Mouse (Mus musculus): ENCODE results near the gene Setd2. TPM values are rescaled to one million over a fixed set of nuclear protein-coding genes. Genes with fewer than 3 reads are reported as not detected.

The Setd2 gene
- total RNA-seq, 1 experiment, result 78.9 TPM

DNA sequence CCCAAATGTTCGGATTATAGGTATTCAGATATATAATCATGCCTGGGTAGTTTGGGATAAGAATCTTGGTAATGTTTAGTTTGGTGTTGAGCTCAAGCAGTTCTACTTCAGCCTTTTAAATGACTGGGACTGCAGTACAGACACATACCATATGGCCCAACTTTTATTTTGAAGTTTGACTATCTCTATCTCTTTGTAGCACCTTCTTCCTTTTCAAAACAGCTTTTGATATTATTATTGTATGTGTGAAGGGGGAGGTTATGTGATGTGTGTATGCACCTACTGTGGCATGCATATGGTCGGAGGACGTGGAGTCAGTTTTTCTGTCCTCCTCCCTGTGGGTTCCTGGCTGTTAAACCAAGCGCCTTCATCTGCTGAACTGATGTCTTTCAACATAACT, 9.6 kb downstream of the Setd2 start:
- TF ChIP-seq ZC3H11A (IDR thresholded peaks at IDR 0.05; ENCODE audit: borderline replicate concordance, low read depth, low read length) (no peak), ZNF384 (IDR thresholded peaks at IDR 0.05; ENCODE audit: low read depth, low read length) (no peak)
- DNase-seq (ENCODE audit: low read depth, low spot score), result no peak
- Histone ChIP-seq H3K36me3 (ENCODE audit: control insufficient read depth, insufficient read depth, low read length, poor library complexity, severe bottlenecking) (no peaks in the 10 kb centered on the region; the same call in 1 of the 2 replicates), H3K9ac (ENCODE audit: insufficient read depth, low read depth, low read length, poor library complexity, severe bottlenecking) (no peak overlapping the region), H3K27ac (ENCODE audit: insufficient read depth, low read depth, low read length, poor library complexity, severe bottlenecking) (no peak overlapping the region), H3K4me1 (ENCODE audit: control insufficient read depth in 2 of 2, insufficient read depth in 2 of 2, low read length in 2 of 2, poor library complexity in 1 of 2) (peaks cover 0 to 2% of the 10 kb centered on the region in 2 experiments; a peak in 1 of 4 replicates), H3K4me3 (ENCODE audit: insufficient read depth in 1 of 2, low read depth in 1 of 2, low read length in 2 of 2, poor library complexity in 1 of 2, severe bottlenecking in 1 of 2) (no peak overlapping the region), H3K9me3 (ENCODE audit: control insufficient read depth, insufficient read depth, low read depth, low read length) (no peaks in the 10 kb centered on the region)
- in situ Hi-C loops (cut with MboI; ENCODE audit: low sequenced_read_pairs in 2 of 2, unreplicated experiment in 2 of 2), result no loop called here

DNA sequence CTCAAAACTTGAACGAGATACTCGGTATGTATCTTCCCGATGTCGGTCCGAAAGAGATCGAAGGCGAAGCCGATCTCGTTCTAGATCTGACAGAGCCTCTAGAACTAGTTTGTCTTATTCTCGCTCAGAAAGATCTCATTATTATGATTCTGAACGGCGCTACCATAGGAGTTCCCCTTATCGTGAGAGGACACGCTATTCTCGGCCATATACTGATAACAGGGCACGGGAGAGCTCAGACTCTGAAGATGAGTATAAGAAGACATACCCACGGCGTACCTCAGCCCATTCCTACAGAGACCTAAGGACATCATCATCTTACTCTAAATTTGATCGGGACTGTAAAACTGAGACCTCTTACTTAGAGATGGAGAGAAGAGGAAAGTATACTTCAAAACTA, 15.9 kb downstream of the Setd2 start:
- no peak for DNase-seq (ENCODE audit: low read depth, low spot score)
- Histone ChIP-seq H3K4me1 (ENCODE audit: control insufficient read depth in 2 of 2, insufficient read depth in 2 of 2, low read length in 2 of 2, poor library complexity in 1 of 2) (peaks cover 0 to 2% of the 10 kb centered on the region in 2 experiments; a peak in 1 of 4 replicates), H3K9ac (ENCODE audit: insufficient read depth, low read depth, low read length, poor library complexity, severe bottlenecking) (no peak overlapping the region), H3K4me3 (ENCODE audit: insufficient read depth in 1 of 2, low read depth in 1 of 2, low read length in 2 of 2, poor library complexity in 1 of 2, severe bottlenecking in 1 of 2) (no peak overlapping the region), H3K27ac (ENCODE audit: insufficient read depth, low read depth, low read length, poor library complexity, severe bottlenecking) (no peak overlapping the region), H3K9me3 (ENCODE audit: control insufficient read depth, insufficient read depth, low read depth, low read length) (no peaks in the 10 kb centered on the region), H3K36me3 (ENCODE audit: control insufficient read depth, insufficient read depth, low read length, poor library complexity, severe bottlenecking) (peaks cover 19% of the 10 kb centered on the region)
- in situ Hi-C loops (cut with MboI; ENCODE audit: low sequenced_read_pairs in 2 of 2, unreplicated experiment in 2 of 2), result no loop called here
- TF ChIP-seq ZC3H11A (IDR thresholded peaks at IDR 0.05; ENCODE audit: borderline replicate concordance, low read depth, low read length) (no peak), CHD2 (IDR thresholded peaks at IDR 0.05; ENCODE audit: low read depth, low read length) (no peak), HCFC1 (IDR thresholded peaks at IDR 0.05; ENCODE audit: borderline replicate concordance, insufficient read depth, low read length) (no peak), ZNF384 (IDR thresholded peaks at IDR 0.05; ENCODE audit: low read depth, low read length) (no peak), MAFK (IDR thresholded peaks at IDR 0.05; ENCODE audit: insufficient read depth, low read depth, low read length) (no peak)

DNA sequence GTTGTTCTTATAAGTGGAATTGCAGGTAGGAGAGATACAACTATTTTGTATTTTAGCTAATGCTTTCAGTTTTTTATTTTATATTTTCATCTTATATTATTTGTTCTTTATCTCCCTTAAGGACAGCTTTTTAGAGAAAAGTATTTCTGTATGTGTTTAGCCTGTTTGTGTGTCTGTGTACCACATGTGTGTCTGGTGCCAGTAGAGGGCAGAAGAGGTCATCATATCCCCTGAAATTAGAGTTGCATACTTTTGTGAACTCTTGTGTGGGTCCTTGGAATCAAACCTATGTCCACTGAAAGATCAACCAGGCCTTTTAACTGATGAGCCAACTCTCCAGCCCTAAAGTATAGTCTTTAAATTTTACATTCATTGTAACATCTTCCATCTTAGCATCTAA, 35.9 kb downstream of the Setd2 start:
- H3K27ac ChIP-seq (ENCODE audit: insufficient read depth, low read depth, low read length, poor library complexity, severe bottlenecking), result no peak overlapping the region
- TF ChIP-seq CHD2 (IDR thresholded peaks at IDR 0.05; ENCODE audit: low read depth, low read length) (no peak), MAFK (IDR thresholded peaks at IDR 0.05; ENCODE audit: insufficient read depth, low read depth, low read length) (no peak), HCFC1 (IDR thresholded peaks at IDR 0.05; ENCODE audit: borderline replicate concordance, insufficient read depth, low read length) (no peak), ZNF384 (IDR thresholded peaks at IDR 0.05; ENCODE audit: low read depth, low read length) (no peak), ZC3H11A (IDR thresholded peaks at IDR 0.05; ENCODE audit: borderline replicate concordance, low read depth, low read length) (no peak)
- peaks cover 8% of the 10 kb centered on the region for H3K36me3 ChIP-seq (ENCODE audit: control insufficient read depth, insufficient read depth, low read length, poor library complexity, severe bottlenecking)
- H3K4me1 ChIP-seq (ENCODE audit: control insufficient read depth in 2 of 2, insufficient read depth in 2 of 2, low read length in 2 of 2, poor library complexity in 1 of 2), result no peaks in the 10 kb centered on the region
- DNase-seq (ENCODE audit: low read depth, low spot score), result no peak
- no peak overlapping the region for H3K4me3 ChIP-seq (ENCODE audit: insufficient read depth in 1 of 2, low read depth in 1 of 2, low read length in 2 of 2, poor library complexity in 1 of 2, severe bottlenecking in 1 of 2)
- in situ Hi-C loops (cut with MboI; ENCODE audit: low sequenced_read_pairs in 2 of 2, unreplicated experiment in 2 of 2), result no loop called here
- H3K9me3 ChIP-seq (ENCODE audit: control insufficient read depth, insufficient read depth, low read depth, low read length), result no peaks in the 10 kb centered on the region
- no peak overlapping the region for H3K9ac ChIP-seq (ENCODE audit: insufficient read depth, low read depth, low read length, poor library complexity, severe bottlenecking)

DNA sequence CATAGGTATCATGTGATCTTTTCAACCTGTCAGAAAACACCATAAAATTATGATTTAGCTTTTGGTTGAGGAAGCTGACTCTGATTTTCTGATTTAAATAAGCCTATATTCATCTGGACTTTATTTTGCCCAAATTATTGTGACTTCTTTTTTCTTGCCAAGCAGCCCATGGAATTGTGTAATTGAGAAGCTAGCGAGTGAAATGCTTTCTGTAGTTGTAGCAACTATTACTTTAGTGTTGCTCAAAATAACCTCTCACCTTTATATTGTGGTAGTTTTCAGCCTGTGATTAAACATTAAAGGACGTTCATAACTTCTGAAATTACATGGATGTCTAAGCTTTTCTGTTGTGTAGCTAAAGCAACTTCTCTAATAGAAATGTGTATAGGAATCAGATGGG, 49.8 kb downstream of the Setd2 start:
- Histone ChIP-seq H3K4me3 (ENCODE audit: insufficient read depth in 1 of 2, low read depth in 1 of 2, low read length in 2 of 2, poor library complexity in 1 of 2, severe bottlenecking in 1 of 2) (no peak overlapping the region), H3K27ac (ENCODE audit: insufficient read depth, low read depth, low read length, poor library complexity, severe bottlenecking) (no peak overlapping the region), H3K4me1 (ENCODE audit: control insufficient read depth in 2 of 2, insufficient read depth in 2 of 2, low read length in 2 of 2, poor library complexity in 1 of 2) (no peaks in the 10 kb centered on the region), H3K9me3 (ENCODE audit: control insufficient read depth, insufficient read depth, low read depth, low read length) (no peaks in the 10 kb centered on the region), H3K36me3 (ENCODE audit: control insufficient read depth, insufficient read depth, low read length, poor library complexity, severe bottlenecking) (peaks cover 2% of the 10 kb centered on the region), H3K9ac (ENCODE audit: insufficient read depth, low read depth, low read length, poor library complexity, severe bottlenecking) (no peak overlapping the region)
- DNase-seq (ENCODE audit: low read depth, low spot score), result no peak
- TF ChIP-seq ZC3H11A (IDR thresholded peaks at IDR 0.05; ENCODE audit: borderline replicate concordance, low read depth, low read length) (no peak), ZNF384 (IDR thresholded peaks at IDR 0.05; ENCODE audit: low read depth, low read length) (no peak), CHD2 (IDR thresholded peaks at IDR 0.05; ENCODE audit: low read depth, low read length) (no peak), HCFC1 (IDR thresholded peaks at IDR 0.05; ENCODE audit: borderline replicate concordance, insufficient read depth, low read length) (no peak), MAFK (IDR thresholded peaks at IDR 0.05; ENCODE audit: insufficient read depth, low read depth, low read length) (no peak)
- in situ Hi-C loops (cut with MboI; ENCODE audit: low sequenced_read_pairs in 2 of 2, unreplicated experiment in 2 of 2), result no loop called here

DNA sequence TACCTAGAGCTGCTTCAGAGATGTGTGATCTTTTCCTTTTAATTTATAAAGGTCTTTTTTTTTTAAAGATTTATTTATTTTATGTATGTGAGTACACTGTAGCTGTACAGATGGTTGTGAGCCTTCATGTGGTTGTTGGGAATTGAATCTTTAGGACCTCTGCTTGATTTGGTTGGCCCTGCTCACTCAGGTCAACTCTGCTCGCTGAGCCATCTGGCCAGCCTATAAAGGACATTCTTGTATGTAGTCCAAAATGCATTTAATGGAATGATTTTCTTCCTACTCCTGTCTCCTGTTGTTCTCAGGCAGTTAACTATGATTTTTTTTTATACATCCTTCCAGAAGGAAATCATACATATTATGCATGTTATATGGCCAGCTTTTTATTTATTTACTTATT, 51.1 kb downstream of the Setd2 start:
- TF ChIP-seq CHD2 (IDR thresholded peaks at IDR 0.05; ENCODE audit: low read depth, low read length) (no peak), MAFK (IDR thresholded peaks at IDR 0.05; ENCODE audit: insufficient read depth, low read depth, low read length) (no peak), ZNF384 (IDR thresholded peaks at IDR 0.05; ENCODE audit: low read depth, low read length) (no peak), ZC3H11A (IDR thresholded peaks at IDR 0.05; ENCODE audit: borderline replicate concordance, low read depth, low read length) (no peak), HCFC1 (IDR thresholded peaks at IDR 0.05; ENCODE audit: borderline replicate concordance, insufficient read depth, low read length) (no peak)
- no peak overlapping the region for H3K27ac ChIP-seq (ENCODE audit: insufficient read depth, low read depth, low read length, poor library complexity, severe bottlenecking)
- in situ Hi-C loops (cut with MboI; ENCODE audit: low sequenced_read_pairs in 2 of 2, unreplicated experiment in 2 of 2), result no loop called here
- DNase-seq (ENCODE audit: low read depth, low spot score), result no peak
- H3K4me1 ChIP-seq (ENCODE audit: control insufficient read depth in 2 of 2, insufficient read depth in 2 of 2, low read length in 2 of 2, poor library complexity in 1 of 2), result no peaks in the 10 kb centered on the region
- no peak overlapping the region for H3K9ac ChIP-seq (ENCODE audit: insufficient read depth, low read depth, low read length, poor library complexity, severe bottlenecking)
- H3K4me3 ChIP-seq (ENCODE audit: insufficient read depth in 1 of 2, low read depth in 1 of 2, low read length in 2 of 2, poor library complexity in 1 of 2, severe bottlenecking in 1 of 2), result no peak overlapping the region
- peaks cover 2% of the 10 kb centered on the region for H3K36me3 ChIP-seq (ENCODE audit: control insufficient read depth, insufficient read depth, low read length, poor library complexity, severe bottlenecking)
- H3K9me3 ChIP-seq (ENCODE audit: control insufficient read depth, insufficient read depth, low read depth, low read length), result no peaks in the 10 kb centered on the region
